ENCODE assay signal across 23 mouse cellular contexts in genomic region chr4:129755455-129755854, GRCm38 (mm10).
"Had no signal": no experiment of that assay in that cellular context is flagged by ENCODE, and none has a peak within 500 bp of the region (broad histone marks: within the 10 kb centered on the region; RNA-seq: fewer than 3 reads in every experiment).

No protein-coding gene starts in this region.

- DNase-seq: gastrocnemius, postnatal 14 days; gastrocnemius, postnatal 36 days; heart, adult 18-20 months; heart, postnatal 14 days; heart, postnatal 36 days; kidney, adult 11 months; kidney, adult 2 months; kidney, adult 9 months; kidney, postnatal 25 days; kidney, postnatal 4 days had no signal

- H3K9me3 ChIP-seq: heart, embryonic 13.5 days; heart, embryonic 15.5 days; hindbrain, embryonic 13.5 days; hindbrain, embryonic 15.5 days; kidney, embryonic 15.5 days; limb, embryonic 10.5 days; limb, embryonic 12.5 days had no signal

- H3K9ac ChIP-seq: heart, embryonic 13.5 days; heart, embryonic 15.5 days; hindbrain, embryonic 13.5 days; hindbrain, embryonic 15.5 days; kidney, embryonic 15.5 days; limb, embryonic 12.5 days had no signal

- H3K27me3 ChIP-seq: heart, embryonic 15.5 days; hindbrain, embryonic 13.5 days; hindbrain, embryonic 15.5 days had no signal

- H3K4me2 ChIP-seq: heart, embryonic 11.5 days; heart, embryonic 13.5 days; heart, embryonic 15.5 days; hindbrain, embryonic 13.5 days; hindbrain, embryonic 15.5 days; kidney, embryonic 15.5 days; limb, embryonic 12.5 days; liver, embryonic 11.5 days had no signal

- H3K4me3 ChIP-seq: heart, embryonic 13.5 days; heart, embryonic 15.5 days; hindbrain, embryonic 13.5 days; hindbrain, embryonic 15.5 days; kidney, embryonic 15.5 days; layer of hippocampus, adult 2 months; left cerebral cortex, adult 2 months; limb, embryonic 10.5 days; limb, embryonic 12.5 days had no signal

- H3K4me1 ChIP-seq: heart, embryonic 15.5 days; hindbrain, embryonic 13.5 days; hindbrain, embryonic 15.5 days had no signal

- H3K36me3 ChIP-seq: heart, embryonic 13.5 days; heart, embryonic 15.5 days; hindbrain, embryonic 13.5 days; hindbrain, embryonic 15.5 days; kidney, embryonic 15.5 days; limb, embryonic 10.5 days; limb, embryonic 12.5 days had no signal

- H3K27ac ChIP-seq: heart, embryonic 13.5 days; heart, embryonic 15.5 days; hindbrain, embryonic 13.5 days; hindbrain, embryonic 15.5 days; hindbrain, postnatal 0 days; kidney, postnatal 0 days; layer of hippocampus, adult 2 months; left cerebral cortex, adult 2 months; limb, embryonic 10.5 days; limb, embryonic 12.5 days had no signal
